Mouse (Mus musculus) liver, embryonic 14.5 days (tissue): ENCODE measurements around the gene B3galt4.

ENCODE experiments used
- CTCF ChIP-seq: IDR thresholded peaks from 2 replicates; pipeline ENCODE4 v1.5.1; 2016; ENCODE audit warnings: antibody characterized with exemption, low read depth, control low read depth
- EP300 ChIP-seq: IDR thresholded peaks from 2 replicates; pipeline ENCODE4 v1.6.1; 2016; ENCODE audit warnings: antibody characterized with exemption, low read depth

GRCm38 (mm10) chr17:33928251-33928947, 22.9 kb downstream of the B3galt4 start:
- TF ChIP-seq CTCF (no peak), EP300 (no peak)
